Mouse (Mus musculus): ENCODE data around the gene Lamtor4. TPM values are rescaled to one million over a fixed set of nuclear protein-coding genes. Genes with fewer than 3 reads are reported as not detected.

Lamtor4 gene
- 20.9 TPM for total RNA-seq (2023)

GRCm38 (mm10) chr5:138255353-138256093 lies at the start of gene Lamtor4:
Gene Lamtor4, plus strand, starts transcription at chr5:138255482.

GRCm38 (mm10) chr5:138225700-138226099 lies 29.6 kb upstream of the Lamtor4 start, which contains the start of gene Nxpe5:
Gene Nxpe5, plus strand, starts transcription at chr5:138225898.

DNA sequence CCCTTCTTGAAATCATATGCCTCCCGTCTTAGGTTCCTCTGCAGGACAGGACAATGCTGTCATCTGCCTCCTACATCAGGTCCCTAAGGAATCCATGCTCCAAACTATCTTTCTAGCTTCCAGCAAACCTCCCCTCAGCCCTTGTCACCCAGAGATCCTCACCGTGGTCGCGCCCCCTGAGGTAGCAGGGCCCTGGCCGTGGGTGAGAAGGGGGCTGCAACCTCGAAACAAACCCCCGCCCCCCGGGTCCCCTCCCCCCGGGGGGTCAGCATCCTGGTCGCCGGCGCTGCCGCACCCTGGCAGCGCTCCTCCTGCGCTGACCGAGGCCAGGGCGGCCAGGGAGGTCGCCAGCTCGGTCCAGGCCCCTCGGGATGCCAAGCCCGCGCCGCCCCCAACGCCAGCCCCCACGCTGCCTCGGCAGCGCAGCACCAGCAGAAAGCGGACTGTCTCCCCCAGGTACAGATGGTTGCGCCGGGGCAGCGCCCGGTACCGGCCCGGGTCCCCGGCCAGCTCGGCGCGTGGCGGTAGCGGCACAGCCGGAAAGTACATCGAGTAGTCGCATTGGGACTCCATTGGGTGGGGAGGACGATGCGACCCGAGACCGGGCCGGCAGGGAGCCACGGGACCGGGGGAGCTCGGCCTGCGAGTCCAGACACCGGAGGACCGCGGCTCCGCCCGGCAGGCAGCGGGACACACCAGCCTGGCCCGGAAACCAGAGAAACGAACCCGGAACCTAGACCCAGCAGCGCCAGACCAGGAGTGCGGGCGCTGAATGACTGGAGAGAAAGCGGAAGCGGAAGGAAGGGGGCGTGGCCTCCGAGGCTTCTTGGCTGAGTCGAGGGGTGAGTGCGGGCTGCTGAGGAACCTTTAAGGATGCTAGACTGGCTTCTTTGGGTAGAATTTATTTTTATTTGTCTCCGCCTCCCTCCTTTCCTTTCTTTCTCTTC lies 8.3 kb downstream of the Lamtor4 start, which contains the start of gene BC037034:
BC037034 (minus strand) TSS at position 774 of the 947 bp plus-strand sequence.

DNA sequence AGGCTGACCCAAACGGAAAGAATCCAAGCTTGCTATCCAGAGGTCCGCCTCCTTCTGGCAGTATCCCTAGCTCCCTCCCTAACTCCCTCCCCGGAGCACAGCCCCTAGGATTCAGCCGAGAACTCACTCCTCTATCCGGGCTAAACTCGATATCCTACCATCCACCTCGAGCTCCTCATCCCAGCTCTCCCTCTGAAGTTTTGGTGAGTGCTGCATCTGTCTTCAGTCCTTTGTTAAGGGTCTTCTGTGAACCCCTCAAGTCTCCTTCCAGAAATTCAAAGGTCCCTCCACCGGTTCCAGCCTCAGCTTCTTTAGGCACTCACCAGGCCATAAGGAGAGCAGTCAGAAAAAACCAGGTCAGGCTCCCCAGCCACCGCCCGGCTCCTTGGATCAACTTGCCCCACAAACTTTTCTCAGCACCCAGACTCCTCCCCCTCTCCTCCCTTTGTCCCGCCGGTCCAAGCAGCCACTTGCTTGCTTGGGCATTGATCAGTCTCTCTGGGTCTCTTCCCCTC lies 17.2 kb downstream of the Lamtor4 start, which contains the start of gene Gal3st4:
Gal3st4 (minus strand) TSS at position 432 of the 515 bp plus-strand sequence.

GRCm38 (mm10) chr5:138279585-138280424 lies 24.5 kb downstream of the Lamtor4 start, which contains the start of the genes Gm43720, Gpc2 and Stag3:
Gene Gm43720, minus strand, starts transcription at chr5:138279958.
Gene Gpc2, minus strand, starts transcription at chr5:138280005.
Gene Stag3, plus strand, starts transcription at chr5:138280240.

Other genes starting within 250 kb of the Lamtor4 start
- gene Smok3a, start 234.2 kb upstream of the Lamtor4 start, total RNA-seq (2023) = not detected
- gene Smok3b, start 234.1 kb upstream of the Lamtor4 start, total RNA-seq (2023) = not detected
- gene Smok3c, start 202.3 kb upstream of the Lamtor4 start, total RNA-seq (2023) = not detected
- 29.9 TPM for gene Zkscan1, start 170.4 kb upstream of the Lamtor4 start, total RNA-seq (2023)
- 14.7 TPM for gene Zscan21, start 138.6 kb upstream of the Lamtor4 start, total RNA-seq (2023)
- 8.2 TPM for gene Zfp113, start 99.7 kb upstream of the Lamtor4 start, total RNA-seq (2023)
- 54.9 TPM for gene Cops6, start 94.4 kb upstream of the Lamtor4 start, total RNA-seq (2023)
- gene Ap4m1, start 83.5 kb upstream of the Lamtor4 start, total RNA-seq (2023) = 23.3 TPM
- gene Mcm7, start 83.1 kb upstream of the Lamtor4 start, total RNA-seq (2023) = 83.6 TPM
- gene Taf6, start 68.0 kb upstream of the Lamtor4 start, total RNA-seq (2023) = 21.1 TPM
- 17.2 TPM for gene Cnpy4, start 68.0 kb upstream of the Lamtor4 start, total RNA-seq (2023)
- 1.0 TPM for gene Mblac1, start 61.2 kb upstream of the Lamtor4 start, total RNA-seq (2023)
- 0.38 TPM for gene Nxpe5, start 29.6 kb upstream of the Lamtor4 start, total RNA-seq (2023)
- gene BC037034, start 8.6 kb downstream of the Lamtor4 start, total RNA-seq (2023) = 38.4 TPM
- not detected for gene Gal3st4, start 17.4 kb downstream of the Lamtor4 start, total RNA-seq (2023)
- not detected for gene Gm43720, start 24.5 kb downstream of the Lamtor4 start, total RNA-seq (2023)
- 1.8 TPM for gene Gpc2, start 24.5 kb downstream of the Lamtor4 start, total RNA-seq (2023)
- not detected for gene Stag3, start 24.8 kb downstream of the Lamtor4 start, total RNA-seq (2023)
- gene Pvrig, start 86.5 kb downstream of the Lamtor4 start, total RNA-seq (2023) = not detected
- gene Zfp157, start 186.0 kb downstream of the Lamtor4 start, total RNA-seq (2023) = 17.1 TPM

Data from CD4-positive naive resting alpha-beta T cell, adult 76 days (primary cell).